Mouse (Mus musculus) kidney, embryonic 14.5 days (tissue): Measurements from ENCODE around the gene Sorcs2. TPM values are rescaled to one million over a fixed set of nuclear protein-coding genes. Genes with fewer than 3 reads are reported as not detected.

Experiments used
- ATAC-seq: fragments of 200-750 bp; cut with Nextera tagmentation; 2 replicates; pipeline ENCODE4 v1.8.0; 2017; ENCODE audit warnings: moderate number of reproducible peaks, mild to moderate bottlenecking, moderate TSS enrichment, moderate library complexity; ENCODE audit not compliant: low FRiP score, low TSS enrichment
- H3K27ac ChIP-seq: fragments of 300-500 bp; sonication (generic); 2 replicates; pipeline ENCODE4 v1.5.1; 2014; ENCODE audit warnings: low read depth, mild to moderate bottlenecking, low read length, moderate library complexity, mixed read lengths
- H3K27me3 ChIP-seq: fragments of 300-500 bp; sonication (generic); 2 replicates; pipeline ENCODE4 v1.6.1; 2014; ENCODE audit warnings: mild to moderate bottlenecking, low read length; ENCODE audit not compliant: control insufficient read depth, insufficient read depth
- H3K36me3 ChIP-seq: fragments of 300-500 bp; sonication (generic); 2 replicates; pipeline ENCODE4 v1.6.1; 2014; ENCODE audit warnings: low read length, mixed read lengths; ENCODE audit not compliant: control insufficient read depth, insufficient read depth
- H3K4me1 ChIP-seq: fragments of 300-500 bp; sonication (generic); 2 replicates; pipeline ENCODE4 v1.6.1; 2014; ENCODE audit warnings: low read length, mixed read lengths; ENCODE audit not compliant: control insufficient read depth, insufficient read depth
- H3K4me2 ChIP-seq: fragments of 300-500 bp; sonication (generic); replicated peaks from 2 replicates; pipeline ENCODE4 v1.6.1; 2014; ENCODE audit warnings: low read depth, mild to moderate bottlenecking, low read length
- H3K4me3 ChIP-seq: fragments of 300-500 bp; sonication (generic); 2 replicates; pipeline ENCODE4 v1.5.1; 2014; ENCODE audit warnings: mild to moderate bottlenecking, low read length
- H3K9ac ChIP-seq: fragments of 300-500 bp; sonication (generic); 2 replicates; pipeline ENCODE4 v1.6.1; 2014; ENCODE audit warnings: low read depth, mild to moderate bottlenecking, low read length, moderate library complexity
- H3K9me3 ChIP-seq: fragments of 300-500 bp; sonication (generic); 2 replicates; pipeline ENCODE4 v1.6.1; 2016; ENCODE audit warnings: low read length; ENCODE audit not compliant: control insufficient read depth
- WGBS: fragments of 180-500 bp; shearing (Covaris S2); extraction: QIAGEN DNeasy Blood & Tissue Kit; methylation state at CpG from one replicate; pipeline ENCODE4 v1.1.7; 2014; 5-methylcytosine and 5-hydroxymethylcytosine counted together
- polyA plus RNA-seq: library from polyadenylated mRNA; unstranded; fragments of >200 nt; fragmentation: Nextera tagmentation; extraction: Ambion mirVana; gene quantifications from 2 replicates; pipeline ENCODE4 v1.2.1, GENCODE M21; 2014

Gene Sorcs2
- polyA plus RNA-seq, 1 experiment from 2014 or later: 10.3 TPM

GRCm38 (mm10) chr5:36291191-36291590 lies 106.7 kb downstream of the Sorcs2 start:
- no peak overlapping the region for H3K27ac ChIP-seq
- no peak for ATAC-seq
- no peak overlapping the region for H3K4me3 ChIP-seq
- no peaks in the 10 kb centered on the region for H3K9me3 ChIP-seq
- H3K27me3 ChIP-seq: no peaks in the 10 kb centered on the region
- H3K4me1 ChIP-seq: peaks cover 25% of the 10 kb centered on the region
- H3K36me3 ChIP-seq: no peaks in the 10 kb centered on the region
- no peak overlapping the region for H3K9ac ChIP-seq
- H3K4me2 ChIP-seq: no peak overlapping the region
- 47% methylated on average over 5 of the region's 5 CpGs for WGBS

- ATAC-seq: no peak
- Histone ChIP-seq H3K4me1 (0 out of 2 replicates have a peak, but pooled peaks cover 11% of the 10 kb centered on the region), H3K36me3 (no peaks in the 10 kb centered on the region), H3K27ac (0 out of 2 replicates have a peak overlapping the region, but pooled peaks have one; percentile 11), H3K9ac (no peak overlapping the region), H3K9me3 (no peaks in the 10 kb centered on the region), H3K4me3 (no peak overlapping the region), H3K4me2 (no peak overlapping the region), H3K27me3 (no peaks in the 10 kb centered on the region)
- WGBS: 43% methylated on average over 10 of the region's 10 CpGs
Observed at GRCm38 (mm10) chr5:36285405-36285804, 112.5 kb downstream of the Sorcs2 start.

DNA sequence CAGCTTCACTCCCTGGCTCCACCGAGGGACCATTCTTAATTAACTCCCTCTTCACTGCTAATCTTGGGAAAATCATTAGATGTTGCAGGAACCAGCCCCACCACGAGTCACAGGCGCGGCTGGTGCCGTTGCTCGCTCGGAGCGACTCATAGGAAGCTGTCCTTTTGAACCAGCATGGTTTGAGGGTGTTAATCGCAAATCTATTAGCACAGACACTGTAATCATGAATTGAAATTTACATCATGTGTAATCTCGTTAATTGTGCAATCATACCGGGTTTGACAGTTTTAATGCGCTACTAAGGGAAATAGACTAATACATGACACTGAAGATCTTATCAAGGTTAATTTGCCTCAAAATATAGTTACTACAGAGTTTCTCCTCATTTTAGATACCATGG lies 118.0 kb downstream of the Sorcs2 start:
- no peak overlapping the region for H3K4me2 ChIP-seq
- no peak overlapping the region for H3K27ac ChIP-seq
- ATAC-seq: no peak
- 0 out of 2 replicates have a peak, but pooled peaks cover 3% of the 10 kb centered on the region for H3K4me1 ChIP-seq
- H3K9me3 ChIP-seq: no peaks in the 10 kb centered on the region
- H3K27me3 ChIP-seq: no peaks in the 10 kb centered on the region
- H3K4me3 ChIP-seq: no peak overlapping the region
- WGBS: 79% methylated on average over 12 of the region's 12 CpGs
- H3K9ac ChIP-seq: no peak overlapping the region
- no peaks in the 10 kb centered on the region for H3K36me3 ChIP-seq

- no peaks in the 10 kb centered on the region for H3K9me3 ChIP-seq
- no peaks in the 10 kb centered on the region for H3K27me3 ChIP-seq
- ATAC-seq: peak; percentile 68
- H3K4me2 ChIP-seq: no peak overlapping the region
- no peak overlapping the region for H3K4me3 ChIP-seq
- 0 out of 2 replicates have a peak, but pooled peaks cover 4% of the 10 kb centered on the region for H3K4me1 ChIP-seq
- H3K9ac ChIP-seq: no peak overlapping the region
- no peaks in the 10 kb centered on the region for H3K36me3 ChIP-seq
- H3K27ac ChIP-seq: no peak overlapping the region
- WGBS: 36% methylated on average over 6 of the region's 6 CpGs
Observed at GRCm38 (mm10) chr5:36274684-36275394, 123.1 kb downstream of the Sorcs2 start.

DNA sequence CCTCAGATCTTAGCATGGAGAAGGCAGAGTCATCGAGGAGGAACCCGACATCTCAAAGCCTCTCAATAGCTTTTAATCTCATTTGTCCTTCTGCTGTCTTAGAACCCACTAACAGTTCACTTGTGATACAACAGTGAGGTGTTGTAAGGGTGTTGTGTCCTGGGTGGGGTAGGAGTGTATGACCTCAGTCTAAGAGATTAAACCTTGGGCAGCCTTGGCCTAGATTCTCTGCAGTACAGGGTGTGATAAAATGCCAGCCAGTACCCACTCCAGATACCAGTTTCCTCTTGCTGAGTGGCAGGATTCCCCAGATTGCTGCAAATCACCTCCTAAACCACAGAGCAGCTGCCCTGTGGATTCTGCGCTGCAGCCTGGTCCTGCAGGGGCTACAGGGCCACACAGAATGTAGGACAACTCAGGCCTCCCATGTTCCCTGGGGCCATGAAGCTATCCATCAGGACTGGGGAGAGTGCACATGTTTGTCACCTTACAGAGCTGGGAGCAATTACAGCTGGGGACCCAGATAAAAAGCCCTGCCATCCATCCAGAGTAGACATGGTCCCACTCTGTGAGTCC lies 130.7 kb downstream of the Sorcs2 start:
- Histone ChIP-seq H3K4me3 (no peak overlapping the region), H3K9ac (no peak overlapping the region)
- ATAC-seq: no peak

DNA sequence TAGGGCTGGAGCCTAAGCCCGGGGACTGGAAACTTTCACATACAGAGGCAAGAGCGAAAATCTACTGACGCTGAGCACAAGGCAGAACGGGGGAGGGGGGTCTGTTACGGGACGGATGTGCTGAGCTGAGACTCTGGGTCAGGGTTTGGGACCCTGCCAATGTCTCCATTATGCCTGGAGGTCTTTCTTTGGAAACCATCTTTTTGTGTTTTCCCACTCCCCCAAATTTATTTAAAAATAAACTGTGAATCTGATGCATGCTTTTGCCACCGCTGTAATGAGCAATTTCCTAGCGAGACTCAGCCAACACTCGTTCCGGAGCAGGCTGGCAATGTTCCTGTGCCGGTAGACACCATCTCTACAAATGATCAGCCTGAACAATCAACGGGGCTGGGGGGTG lies 137.1 kb downstream of the Sorcs2 start:
- Histone ChIP-seq H3K4me2 (no peak overlapping the region), H3K27me3 (no peaks in the 10 kb centered on the region), H3K4me1 (no peaks in the 10 kb centered on the region), H3K36me3 (no peaks in the 10 kb centered on the region), H3K9me3 (no peaks in the 10 kb centered on the region), H3K27ac (no peak overlapping the region), H3K4me3 (no peak overlapping the region), H3K9ac (no peak overlapping the region)
- ATAC-seq: no peak
- 82% methylated on average over 12 of the region's 12 CpGs for WGBS

More for the DNA sequence above, 130.7 kb downstream of the Sorcs2 start:
- Histone ChIP-seq H3K4me2 (no peak overlapping the region), H3K36me3 (no peaks in the 10 kb centered on the region), H3K27me3 (no peaks in the 10 kb centered on the region), H3K4me1 (no peaks in the 10 kb centered on the region), H3K27ac (no peak overlapping the region), H3K9me3 (no peaks in the 10 kb centered on the region)
- WGBS: 98% methylated on average over 3 of the region's 3 CpGs

DNA sequence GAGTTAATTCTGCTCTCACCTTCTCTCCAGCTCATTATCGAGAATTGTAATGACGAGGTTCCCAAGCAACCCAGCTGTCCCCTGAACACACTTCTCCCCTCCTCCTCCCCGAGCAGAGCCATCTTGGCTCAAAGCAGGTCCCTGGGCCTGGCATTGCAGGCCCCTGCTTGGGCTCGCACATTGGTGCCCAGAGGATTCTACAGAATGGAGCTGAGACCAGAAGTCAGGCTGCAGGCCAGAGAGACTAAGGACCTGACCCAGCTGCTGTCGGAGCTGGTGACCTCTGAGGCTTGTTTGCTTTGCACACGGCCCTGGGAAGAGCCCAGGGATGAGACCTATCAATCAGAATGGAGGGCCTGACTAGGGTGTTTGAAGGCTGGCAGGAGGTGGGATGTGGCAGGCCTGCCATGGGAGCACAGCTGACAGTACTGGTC lies 138.2 kb downstream of the Sorcs2 start:
- ATAC-seq: no peak
- Histone ChIP-seq H3K4me2 (no peak overlapping the region), H3K9ac (no peak overlapping the region), H3K9me3 (no peaks in the 10 kb centered on the region), H3K4me1 (no peaks in the 10 kb centered on the region), H3K27ac (no peak overlapping the region), H3K27me3 (no peaks in the 10 kb centered on the region), H3K36me3 (no peaks in the 10 kb centered on the region), H3K4me3 (no peak overlapping the region)
- WGBS: 39% methylated on average over 6 of the region's 6 CpGs

DNA sequence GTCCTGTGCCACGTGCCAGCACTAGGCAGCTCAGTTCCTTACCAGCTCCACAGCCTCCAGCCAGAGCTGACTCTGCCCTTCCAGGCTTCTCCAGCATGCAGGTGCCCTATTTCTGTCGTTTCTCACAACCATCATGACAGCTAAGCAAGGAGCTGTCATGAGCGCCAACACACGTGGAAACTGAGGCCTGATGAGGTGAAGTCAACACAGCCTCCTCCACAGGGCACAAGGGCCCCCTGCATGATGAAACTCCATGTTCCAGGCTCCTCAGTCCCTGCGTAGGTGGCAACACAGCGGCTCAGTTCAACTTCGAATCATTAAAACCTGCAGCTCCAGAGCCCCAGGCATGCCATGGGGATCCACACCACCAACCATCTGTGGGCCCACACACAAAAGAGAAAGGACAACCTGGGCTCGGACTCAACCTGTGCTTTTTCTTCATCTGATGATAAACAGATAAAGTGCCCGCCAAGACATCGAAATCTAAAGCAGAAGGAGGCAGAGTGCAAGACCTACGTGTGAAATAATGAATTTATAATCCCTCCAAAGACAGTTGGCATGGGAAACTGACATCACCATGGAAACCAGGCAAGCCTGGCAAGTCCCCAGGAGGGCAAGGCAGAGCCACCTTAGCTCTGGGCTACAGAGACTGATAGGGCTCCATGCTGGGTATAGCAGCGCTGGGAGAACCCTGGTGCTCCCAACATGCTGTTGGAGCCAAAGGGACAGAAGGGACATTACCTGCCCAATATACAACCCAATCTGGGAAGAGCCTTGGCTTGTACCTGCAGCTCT lies 139.4 kb downstream of the Sorcs2 start:
- 86% methylated on average over 12 of the region's 12 CpGs for WGBS
- ATAC-seq: no peak
- Histone ChIP-seq H3K4me1 (no peaks in the 10 kb centered on the region), H3K27me3 (no peaks in the 10 kb centered on the region), H3K4me2 (no peak overlapping the region), H3K9me3 (no peaks in the 10 kb centered on the region), H3K4me3 (no peak overlapping the region), H3K36me3 (no peaks in the 10 kb centered on the region), H3K27ac (no peak overlapping the region), H3K9ac (no peak overlapping the region)

DNA sequence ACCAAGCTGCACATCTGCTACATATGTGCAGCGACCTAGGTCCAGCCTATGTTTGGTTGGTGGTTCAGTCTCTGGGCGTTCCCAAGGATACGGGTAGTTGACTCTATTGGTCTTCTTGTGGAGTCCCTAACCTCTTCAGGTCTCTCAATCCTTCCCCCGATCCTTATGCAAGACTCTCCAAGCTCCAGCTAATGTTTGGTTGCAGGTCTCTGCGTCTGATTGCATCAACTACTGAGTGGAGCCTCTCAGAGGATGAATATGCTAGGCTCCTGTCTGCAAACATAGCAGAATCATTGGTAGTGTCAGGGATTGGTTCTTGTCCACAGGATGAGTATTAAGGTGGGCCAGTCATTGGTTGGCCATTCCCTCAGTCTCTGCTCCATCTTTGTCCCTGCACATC lies 140.9 kb downstream of the Sorcs2 start:
- H3K36me3 ChIP-seq: no peaks in the 10 kb centered on the region
- H3K27ac ChIP-seq: no peak overlapping the region
- no peak overlapping the region for H3K4me3 ChIP-seq
- H3K27me3 ChIP-seq: no peaks in the 10 kb centered on the region
- no peaks in the 10 kb centered on the region for H3K9me3 ChIP-seq
- H3K4me2 ChIP-seq: no peak overlapping the region
- 90% methylated on average over 5 of the region's 5 CpGs for WGBS
- no peak for ATAC-seq
- H3K9ac ChIP-seq: no peak overlapping the region
- no peaks in the 10 kb centered on the region for H3K4me1 ChIP-seq
